Mouse (Mus musculus) MEL (cell line): ENCODE data around the gene Fnip2.

Source experiments
- CTCF ChIP-seq, 3 experiments: IDR thresholded peaks in 2 of 3; conservative IDR thresholded peaks in 1 of 3; 2 replicates each; pipeline ENCODE4 v1.5.1; 2011 to 2012; ENCODE audit warnings: low read length in 3 of 3, low read depth in 2 of 3, mild to moderate bottlenecking in 2 of 3, improper control_type of control experiment in 1 of 3, inconsistent platforms in 1 of 3, mixed read lengths in 1 of 3, moderate library complexity in 1 of 3; ENCODE audit not compliant: control insufficient read depth in 1 of 3, insufficient read depth in 1 of 3, poor library complexity in 1 of 3, severe bottlenecking in 1 of 3
- EP300 ChIP-seq, 2 experiments: IDR thresholded peaks; 2 replicates each; pipeline ENCODE4 v1.6.1; 2011; ENCODE audit warnings: improper control_type of control experiment in 2 of 2, low read length in 2 of 2, low read depth in 1 of 2, mild to moderate bottlenecking in 1 of 2
- ETS1 ChIP-seq: IDR thresholded peaks from 2 replicates; pipeline ENCODE4 v1.6.1; 2012; ENCODE audit warnings: low read depth, mild to moderate bottlenecking, inconsistent platforms, low read length, improper control_type of control experiment, moderate library complexity
- GABPA ChIP-seq: IDR thresholded peaks from 2 replicates; pipeline ENCODE4 v1.6.1; 2012; ENCODE audit warnings: low read depth, mild to moderate bottlenecking, inconsistent platforms, low read length, improper control_type of control experiment, moderate library complexity
- MAZ ChIP-seq: IDR thresholded peaks from 2 replicates; pipeline ENCODE4 v1.6.1; 2012; ENCODE audit warnings: low read depth, mild to moderate bottlenecking, inconsistent platforms, low read length, improper control_type of control experiment
- MXI1 ChIP-seq: IDR thresholded peaks from 2 replicates; pipeline ENCODE4 v1.6.1; 2011; ENCODE audit warnings: mild to moderate bottlenecking, low read depth, low read length, improper control_type of control experiment
- MYC ChIP-seq: IDR thresholded peaks from 2 replicates; pipeline ENCODE4 v1.6.1; 2011; ENCODE audit warnings: low read depth, mild to moderate bottlenecking, low read length, improper control_type of control experiment, moderate library complexity
- TCF12 ChIP-seq: IDR thresholded peaks from 2 replicates; pipeline ENCODE4 v1.6.1; 2014; ENCODE audit warnings: low read depth, mild to moderate bottlenecking, inconsistent platforms, low read length, improper control_type of control experiment, moderate library complexity
- UBTF ChIP-seq: IDR thresholded peaks from 2 replicates; pipeline ENCODE4 v1.6.1; 2012; ENCODE audit warnings: low read depth, mild to moderate bottlenecking, inconsistent platforms, low read length, improper control_type of control experiment, moderate library complexity, borderline replicate concordance; ENCODE audit not compliant: insufficient read depth
- ZKSCAN1 ChIP-seq: IDR thresholded peaks from 2 replicates; pipeline ENCODE4 v1.6.1; 2012; ENCODE audit warnings: low read depth, mild to moderate bottlenecking, inconsistent platforms, low read length, improper control_type of control experiment, moderate library complexity

GRCm38 (mm10) chr3:79517884-79518591, 49.6 kb downstream of the Fnip2 start:
- TF ChIP-seq EP300 (IDR thresholded peaks at IDR 0.05; ENCODE audit: low read depth in 1 of 2, low read length in 2 of 2) (no peak), ZKSCAN1 (no peak), TCF12 (no peak), ETS1 (no peak), UBTF (no peak), GABPA (no peak), MAZ (no peak), MYC (no peak), MXI1 (no peak), CTCF (IDR thresholded peaks at IDR 0.05 in 2 of 3, conservative IDR thresholded peaks at IDR 0.05 in 1 of 3; ENCODE audit: control insufficient read depth in 1 of 3, insufficient read depth in 1 of 3, low read depth in 2 of 3, low read length in 3 of 3, poor library complexity in 1 of 3, severe bottlenecking in 1 of 3) (no peak)
